Mouse (Mus musculus) kidney, embryonic 15.5 days (tissue): ENCODE measurements around the gene Ppp1r32. TPM values are rescaled to one million over a fixed set of nuclear protein-coding genes. Genes with fewer than 3 reads are reported as not detected.

Source experiments
- polyA plus RNA-seq: library from polyadenylated mRNA; unstranded; fragments of >200 nt; fragmentation: Nextera tagmentation; extraction: Ambion mirVana; gene quantifications from 2 replicates; pipeline ENCODE4 v1.2.1, GENCODE M21; 2015

Ppp1r32 gene
- polyA plus RNA-seq, 1 experiment from 2014 or later: not detected

Other genes starting within 250 kb of the Ppp1r32 start
- gene Myrf, start 242.2 kb downstream of the Ppp1r32 start, polyA plus RNA-seq: 3.3 and 4.2 TPM in 2 replicates
- 3.1 and 3.7 TPM in 2 replicates for gene Dagla, start 178.1 kb downstream of the Ppp1r32 start, polyA plus RNA-seq
- gene Syt7, start 93.8 kb downstream of the Ppp1r32 start, polyA plus RNA-seq: 1.5 and 2.3 TPM in 2 replicates
- gene Lrrc10b, start 25.5 kb downstream of the Ppp1r32 start, polyA plus RNA-seq: 0.69 and 0.73 TPM in 2 replicates
- 48.0 and 49.6 TPM in 2 replicates for gene Cpsf7, start 42.3 kb upstream of the Ppp1r32 start, polyA plus RNA-seq
- gene Sdhaf2, start 43.2 kb upstream of the Ppp1r32 start, polyA plus RNA-seq: 59.4 and 61.4 TPM in 2 replicates
- 47.1 and 51.6 TPM in 2 replicates for gene Tmem216, start 73.3 kb upstream of the Ppp1r32 start, polyA plus RNA-seq
- 16.6 and 16.7 TPM in 2 replicates for gene Cyb561a3, start 94.2 kb upstream of the Ppp1r32 start, polyA plus RNA-seq
- gene Tmem138, start 94.4 kb upstream of the Ppp1r32 start, polyA plus RNA-seq: 43.2 and 46.9 TPM in 2 replicates
- 338 and 368 TPM in 2 replicates for gene Ddb1, start 122.4 kb upstream of the Ppp1r32 start, polyA plus RNA-seq
- gene Tkfc, start 122.7 kb upstream of the Ppp1r32 start, polyA plus RNA-seq: 32.3 and 38.7 TPM in 2 replicates
- 3.0 and 3.2 TPM in 2 replicates for gene Vwce, start 151.3 kb upstream of the Ppp1r32 start, polyA plus RNA-seq
- gene Pga5, start 195.1 kb upstream of the Ppp1r32 start, polyA plus RNA-seq: not detected in 2 replicates
- 29.7 and 31.7 TPM in 2 replicates for gene Vps37c, start 205.8 kb upstream of the Ppp1r32 start, polyA plus RNA-seq